Mouse (Mus musculus) hindbrain, embryonic 12.5 days (tissue): ENCODE measurements around the gene Cacna1b. TPM values are rescaled to one million over a fixed set of nuclear protein-coding genes. Genes with fewer than 3 reads are reported as not detected.

Source experiments
- ATAC-seq: fragments of 200-750 bp; cut with Nextera tagmentation; 2 replicates; pipeline ENCODE4 v1.8.0; 2017; ENCODE audit warnings: moderate TSS enrichment; ENCODE audit not compliant: low FRiP score
- H3K27ac ChIP-seq: fragments of 300-500 bp; sonication (generic); 2 replicates; pipeline ENCODE4 v1.5.1; 2016; ENCODE audit warnings: mild to moderate bottlenecking
- H3K27me3 ChIP-seq: fragments of 300-500 bp; sonication (generic); 2 replicates; pipeline ENCODE4 v1.6.1; 2016; ENCODE audit warnings: mild to moderate bottlenecking
- H3K36me3 ChIP-seq: fragments of 300-500 bp; sonication (generic); 2 replicates; pipeline ENCODE4 v1.6.1; 2016; ENCODE audit warnings: mild to moderate bottlenecking
- H3K4me1 ChIP-seq: fragments of 300-500 bp; sonication (generic); 2 replicates; pipeline ENCODE4 v1.6.1; 2016
- H3K4me2 ChIP-seq: fragments of 300-500 bp; sonication (generic); replicated peaks from 2 replicates; pipeline ENCODE4 v1.6.1; 2016; ENCODE audit warnings: mild to moderate bottlenecking
- H3K4me3 ChIP-seq: fragments of 300-500 bp; sonication (generic); 2 replicates; pipeline ENCODE4 v1.5.1; 2016; ENCODE audit warnings: mild to moderate bottlenecking
- H3K9ac ChIP-seq: fragments of 300-500 bp; sonication (generic); 2 replicates; pipeline ENCODE4 v1.6.1; 2016; ENCODE audit warnings: mild to moderate bottlenecking, moderate library complexity
- H3K9me3 ChIP-seq: fragments of 300-500 bp; sonication (generic); replicated peaks from 2 replicates; pipeline ENCODE4 v1.6.1; 2016; ENCODE audit warnings: mild to moderate bottlenecking
- WGBS: fragments of 180-500 bp; shearing (Covaris S2); methylation state at CpG from one replicate; pipeline ENCODE4 v1.1.7; 2016; 5-methylcytosine and 5-hydroxymethylcytosine counted together
- polyA plus RNA-seq: library from polyadenylated mRNA; unstranded; fragments of >200 nt; fragmentation: Nextera tagmentation; extraction: Ambion mirVana; gene quantifications from 2 replicates; pipeline ENCODE4 v1.2.1, GENCODE M21; 2016

The Cacna1b gene
- polyA plus RNA-seq = 5.6 and 6.6 TPM in 2 replicates

DNA sequence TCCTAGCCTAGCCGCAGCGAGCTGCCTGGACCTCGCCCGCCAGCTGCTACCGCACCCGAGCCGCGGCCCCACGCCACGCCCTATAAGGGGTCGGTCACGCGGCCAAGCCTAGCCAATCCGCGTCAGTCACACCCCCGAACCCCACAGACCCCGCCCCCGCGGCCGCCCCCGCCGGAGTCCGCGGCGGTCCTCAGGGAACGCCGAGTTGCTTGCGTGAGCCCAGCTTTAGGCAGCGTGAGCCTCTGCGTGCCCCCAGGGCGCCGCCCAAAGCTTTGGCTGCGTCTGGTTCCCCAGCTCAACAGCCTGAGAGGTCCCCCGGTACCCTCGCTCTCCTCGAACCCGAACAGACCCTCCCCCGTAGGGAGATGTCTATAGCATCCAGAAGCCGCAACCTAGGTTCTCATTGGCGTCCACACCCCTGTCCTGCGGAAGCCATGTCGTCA is at the start of gene Cacna1b:
Gene Cacna1b, minus strand, starts transcription at position 38 of the 443 bp plus-strand sequence.
- H3K9me3 ChIP-seq = no peaks in the 10 kb centered on the region
- under 1% methylated on average over 42 of the region's 42 CpGs for WGBS
- peaks cover 23% of the 10 kb centered on the region for H3K27me3 ChIP-seq
- H3K36me3 ChIP-seq = no peaks in the 10 kb centered on the region
- H3K27ac ChIP-seq = peak within 1 kb of the TSS; percentile 83
- peak within 1 kb of the TSS; percentile 76 for H3K9ac ChIP-seq
- H3K4me3 ChIP-seq = peak within 1 kb of the TSS; percentile 79
- H3K4me2 ChIP-seq = peak within 1 kb of the TSS; percentile 98
- peak; percentile 95 for ATAC-seq
- H3K4me1 ChIP-seq = peaks cover 16% of the 10 kb centered on the region

DNA sequence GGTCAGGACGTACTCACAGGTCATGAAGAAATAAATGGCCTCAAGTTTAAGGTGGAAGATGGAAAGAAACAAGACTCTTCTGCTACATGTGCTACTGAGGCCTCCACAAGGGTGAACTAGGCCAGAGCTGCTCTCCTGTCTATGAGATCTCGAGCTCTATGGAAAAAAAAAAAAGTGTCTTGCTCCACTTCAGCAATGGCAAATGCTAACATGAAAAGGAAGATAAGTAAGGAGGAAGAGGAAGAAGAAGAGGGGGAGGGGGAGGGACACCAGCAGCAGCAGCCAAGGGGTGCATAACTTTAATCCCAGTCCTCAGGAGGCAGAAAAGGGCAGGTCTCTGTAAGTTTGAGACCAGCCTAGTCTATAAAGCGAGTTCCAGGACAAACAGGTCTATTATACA is 46.8 kb upstream of the Cacna1b start:
- H3K4me1 ChIP-seq = no peaks in the 10 kb centered on the region
- no peaks in the 10 kb centered on the region for H3K27me3 ChIP-seq
- WGBS = 88% methylated on average over 3 of the region's 3 CpGs
- H3K9me3 ChIP-seq = no peaks in the 10 kb centered on the region
- H3K36me3 ChIP-seq = peaks cover 77% of the 10 kb centered on the region
- no peak for ATAC-seq
- no peak overlapping the region for H3K27ac ChIP-seq
- H3K9ac ChIP-seq = no peak overlapping the region
- no peak overlapping the region for H3K4me3 ChIP-seq
- no peak overlapping the region for H3K4me2 ChIP-seq

DNA sequence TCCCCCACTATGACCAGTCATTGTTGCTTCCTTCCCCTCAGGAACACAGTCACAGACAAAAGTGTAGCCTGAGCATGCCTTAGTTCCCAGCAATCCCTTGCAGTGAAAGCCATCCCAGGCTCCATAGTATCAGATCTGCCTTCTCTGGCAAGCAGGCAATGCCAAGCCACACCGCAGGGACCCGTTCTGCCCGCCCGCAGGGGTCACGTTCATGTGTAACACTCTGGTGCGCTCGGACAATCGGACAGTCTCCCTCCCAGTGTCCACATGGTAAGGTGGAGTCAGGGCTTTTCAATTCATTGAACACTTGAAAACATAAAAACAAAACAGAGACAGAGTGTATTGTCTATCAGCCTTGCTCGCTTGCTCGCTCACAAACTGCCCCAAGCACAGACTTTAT is 44.7 kb upstream of the Cacna1b start:
- Histone ChIP-seq H3K9me3 (no peaks in the 10 kb centered on the region), H3K9ac (no peak overlapping the region), H3K27ac (no peak overlapping the region), H3K36me3 (peaks cover 80% of the 10 kb centered on the region), H3K27me3 (no peaks in the 10 kb centered on the region), H3K4me1 (no peaks in the 10 kb centered on the region), H3K4me2 (no peak overlapping the region), H3K4me3 (no peak overlapping the region)
- 85% methylated on average over 10 of the region's 10 CpGs for WGBS
- ATAC-seq = no peak

GRCm38 (mm10) chr2:24807036-24807435 is 44.1 kb upstream of the Cacna1b start:
- Histone ChIP-seq H3K9ac (no peak overlapping the region), H3K36me3 (peaks cover 80% of the 10 kb centered on the region), H3K4me3 (no peak overlapping the region), H3K9me3 (no peaks in the 10 kb centered on the region), H3K27ac (no peak overlapping the region), H3K4me2 (no peak overlapping the region), H3K4me1 (no peaks in the 10 kb centered on the region), H3K27me3 (no peaks in the 10 kb centered on the region)
- no peak for ATAC-seq
- WGBS = 92% methylated on average over 3 of the region's 3 CpGs

DNA sequence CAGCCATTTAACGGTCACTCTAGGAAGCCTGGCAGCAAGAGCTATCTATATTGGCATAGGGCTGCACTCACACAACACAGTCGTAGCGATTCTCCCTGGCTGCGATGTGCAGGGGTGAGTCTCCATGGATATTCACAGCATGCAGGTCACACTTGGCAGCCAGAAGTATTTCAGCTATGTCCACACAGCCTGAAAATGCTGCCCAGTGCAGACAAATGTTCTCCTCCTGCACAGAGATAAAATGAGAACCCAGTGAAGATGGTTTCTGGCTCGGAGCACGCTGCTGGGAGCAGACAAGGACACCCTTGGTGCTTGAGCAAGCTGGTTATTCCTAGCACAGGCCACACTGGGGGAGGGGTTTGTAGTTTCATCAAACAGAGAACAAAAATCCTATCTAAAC is 43.2 kb upstream of the Cacna1b start:
- H3K4me3 ChIP-seq = no peak overlapping the region
- H3K36me3 ChIP-seq = peaks cover 87% of the 10 kb centered on the region
- H3K4me1 ChIP-seq = no peaks in the 10 kb centered on the region
- H3K27ac ChIP-seq = no peak overlapping the region
- 89% methylated on average over 6 of the region's 6 CpGs for WGBS
- H3K9me3 ChIP-seq = no peaks in the 10 kb centered on the region
- H3K4me2 ChIP-seq = no peak overlapping the region
- no peak overlapping the region for H3K9ac ChIP-seq
- ATAC-seq = no peak
- H3K27me3 ChIP-seq = no peaks in the 10 kb centered on the region

DNA sequence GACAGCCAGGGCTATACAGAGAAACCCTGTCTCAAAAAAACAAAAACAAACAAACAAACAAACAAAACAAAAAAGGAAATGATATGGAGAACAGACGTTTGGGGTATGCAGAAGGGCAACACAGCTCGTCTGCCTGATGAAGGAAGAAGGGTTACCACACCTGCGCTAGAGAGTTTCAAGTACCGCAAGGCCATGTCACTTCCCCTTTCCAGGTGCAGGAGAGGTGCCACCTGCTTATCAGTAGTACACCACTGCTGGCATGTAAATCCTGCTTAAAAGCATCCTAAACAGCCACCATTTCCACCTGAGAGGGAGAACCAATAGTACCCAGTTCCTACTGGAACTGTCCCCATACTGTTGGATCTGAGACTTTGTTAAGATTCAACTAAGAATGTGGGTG is 42.7 kb upstream of the Cacna1b start:
- Histone ChIP-seq H3K27me3 (no peaks in the 10 kb centered on the region), H3K9me3 (no peaks in the 10 kb centered on the region), H3K9ac (no peak overlapping the region), H3K4me2 (no peak overlapping the region), H3K4me1 (no peaks in the 10 kb centered on the region), H3K4me3 (no peak overlapping the region), H3K27ac (no peak overlapping the region), H3K36me3 (peaks cover 88% of the 10 kb centered on the region)
- ATAC-seq = no peak
- WGBS = 98% methylated on average over 4 of the region's 4 CpGs

- Histone ChIP-seq H3K27ac (no peak overlapping the region), H3K9me3 (no peaks in the 10 kb centered on the region), H3K4me2 (no peak overlapping the region), H3K4me3 (no peak overlapping the region), H3K4me1 (no peaks in the 10 kb centered on the region), H3K9ac (no peak overlapping the region), H3K36me3 (peaks cover 81% of the 10 kb centered on the region), H3K27me3 (no peaks in the 10 kb centered on the region)
- WGBS = 89% methylated on average over 5 of the region's 5 CpGs
- no peak for ATAC-seq
Measured at GRCm38 (mm10) chr2:24796833-24797457, 34.0 kb upstream of the Cacna1b start.

GRCm38 (mm10) chr2:24787250-24787649 is 24.3 kb upstream of the Cacna1b start:
- no peak overlapping the region for H3K9ac ChIP-seq
- H3K4me2 ChIP-seq = no peak overlapping the region
- no peaks in the 10 kb centered on the region for H3K27me3 ChIP-seq
- no peak overlapping the region for H3K4me3 ChIP-seq
- ATAC-seq = no peak
- no peaks in the 10 kb centered on the region for H3K4me1 ChIP-seq
- peaks cover 28% of the 10 kb centered on the region for H3K36me3 ChIP-seq
- no peaks in the 10 kb centered on the region for H3K9me3 ChIP-seq
- H3K27ac ChIP-seq = no peak overlapping the region
- WGBS = 50% methylated on average over 4 of the region's 4 CpGs

DNA sequence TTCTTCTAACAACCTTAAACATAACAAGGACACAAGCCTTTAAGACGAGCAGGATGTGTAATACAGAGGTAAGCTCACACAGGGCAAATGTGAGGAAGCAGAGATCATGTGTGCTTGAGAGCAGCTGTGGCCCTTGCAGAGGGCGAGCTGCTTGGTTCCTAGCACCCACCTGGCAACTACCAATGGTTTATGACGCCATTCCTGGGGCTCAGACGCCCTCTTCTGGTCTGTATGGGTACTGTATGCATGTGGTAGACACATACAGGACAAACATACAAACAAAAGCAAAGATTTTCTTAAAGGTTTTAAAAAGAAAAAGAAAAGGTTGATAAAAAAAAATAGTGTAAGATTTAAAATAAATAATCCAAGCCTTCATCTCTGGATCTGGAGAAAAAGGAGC is 18.3 kb upstream of the Cacna1b start:
- no peak for ATAC-seq
- no peaks in the 10 kb centered on the region for H3K9me3 ChIP-seq
- H3K4me1 ChIP-seq = peaks cover 7% of the 10 kb centered on the region
- no peaks in the 10 kb centered on the region for H3K27me3 ChIP-seq
- no peak overlapping the region for H3K9ac ChIP-seq
- no peak overlapping the region for H3K4me3 ChIP-seq
- WGBS = 54% methylated on average over 4 of the region's 4 CpGs
- no peaks in the 10 kb centered on the region for H3K36me3 ChIP-seq
- H3K4me2 ChIP-seq = no peak overlapping the region
- H3K27ac ChIP-seq = no peak overlapping the region

DNA sequence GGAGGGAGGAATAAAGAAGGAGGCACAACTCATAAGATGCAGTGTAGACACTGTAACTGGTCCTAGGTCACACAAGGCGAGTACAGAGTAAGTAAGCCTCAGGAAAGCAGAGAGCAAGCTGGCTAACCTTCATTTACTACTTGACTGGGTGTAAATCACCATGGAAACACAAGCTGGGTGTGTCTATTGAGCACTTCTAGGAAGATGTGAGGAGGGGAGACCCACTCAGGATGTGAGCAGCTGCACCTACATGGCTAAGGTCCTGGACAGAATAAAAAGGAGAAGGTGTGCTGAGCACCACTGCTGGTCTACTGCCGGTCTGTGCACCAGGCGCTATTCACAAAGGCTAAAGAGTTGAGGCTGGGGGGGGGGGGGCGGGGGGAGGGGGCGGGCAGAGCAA is 13.9 kb upstream of the Cacna1b start:
- Histone ChIP-seq H3K27ac (no peak overlapping the region), H3K27me3 (no peaks in the 10 kb centered on the region), H3K36me3 (no peaks in the 10 kb centered on the region), H3K9me3 (no peaks in the 10 kb centered on the region), H3K4me3 (no peak overlapping the region), H3K4me1 (peaks cover 7% of the 10 kb centered on the region), H3K9ac (no peak overlapping the region), H3K4me2 (no peak overlapping the region)
- 15% methylated on average over 4 of the region's 5 CpGs for WGBS
- ATAC-seq = no peak

DNA sequence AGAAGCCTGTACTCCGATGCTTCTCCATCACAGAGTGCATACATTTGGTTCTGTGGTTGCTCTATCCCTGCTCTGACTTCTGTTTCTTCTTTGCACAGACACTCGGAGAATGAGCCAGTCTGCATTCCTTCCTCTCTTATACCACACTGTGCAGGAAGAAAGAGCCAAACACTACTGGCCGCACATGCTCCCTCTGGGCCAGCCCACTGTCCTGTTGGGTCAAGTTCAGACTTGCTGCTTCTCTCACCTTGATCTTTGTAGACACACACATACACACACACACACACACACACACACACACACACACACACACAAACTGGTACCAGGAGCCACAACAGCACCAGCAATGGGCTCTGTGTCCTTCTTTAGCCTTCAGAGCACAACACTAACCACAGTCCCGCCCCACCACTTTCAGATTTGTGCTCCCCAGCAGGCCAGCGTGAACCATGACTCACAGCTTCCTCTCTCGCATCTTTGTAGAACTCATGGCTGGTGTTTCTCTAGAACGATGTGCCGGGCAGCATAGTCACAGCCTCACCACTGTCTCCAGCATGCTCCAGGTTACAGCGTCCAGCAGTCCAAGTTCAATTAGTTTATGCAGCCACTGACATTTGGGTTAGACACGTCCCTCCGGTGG is 13.1 kb upstream of the Cacna1b start:
- Histone ChIP-seq H3K4me1 (peaks cover 7% of the 10 kb centered on the region), H3K9ac (no peak overlapping the region), H3K27me3 (no peaks in the 10 kb centered on the region), H3K4me2 (no peak overlapping the region), H3K27ac (no peak overlapping the region), H3K4me3 (no peak overlapping the region), H3K36me3 (no peaks in the 10 kb centered on the region), H3K9me3 (no peaks in the 10 kb centered on the region)
- WGBS = 77% methylated on average over 11 of the region's 11 CpGs
- no peak for ATAC-seq

DNA sequence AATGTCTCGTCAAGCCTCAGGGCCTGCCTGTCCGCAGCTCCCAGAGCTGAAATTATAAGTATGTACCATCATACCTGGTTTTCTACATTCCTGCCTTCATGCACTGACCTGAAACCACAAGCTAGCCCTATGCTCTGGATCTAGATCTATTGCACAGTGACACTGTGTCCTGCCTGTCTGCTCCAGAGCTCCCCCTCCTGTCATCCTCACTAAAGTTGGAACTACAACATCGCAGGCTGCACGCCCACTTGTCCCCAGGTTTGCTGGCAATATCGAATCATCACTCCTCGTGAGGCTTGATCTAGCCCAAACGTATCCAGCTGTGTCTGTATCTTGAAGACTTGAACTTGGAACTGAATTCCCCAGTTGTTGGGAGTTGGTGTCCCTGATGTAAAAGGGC is 11.9 kb upstream of the Cacna1b start:
- H3K4me2 ChIP-seq = no peak overlapping the region
- H3K27me3 ChIP-seq = no peaks in the 10 kb centered on the region
- ATAC-seq = no peak
- no peaks in the 10 kb centered on the region for H3K36me3 ChIP-seq
- H3K27ac ChIP-seq = no peak overlapping the region
- no peaks in the 10 kb centered on the region for H3K9me3 ChIP-seq
- H3K9ac ChIP-seq = no peak overlapping the region
- H3K4me1 ChIP-seq = peaks cover 7% of the 10 kb centered on the region
- WGBS = 65% methylated on average over 7 of the region's 7 CpGs
- no peak overlapping the region for H3K4me3 ChIP-seq

DNA sequence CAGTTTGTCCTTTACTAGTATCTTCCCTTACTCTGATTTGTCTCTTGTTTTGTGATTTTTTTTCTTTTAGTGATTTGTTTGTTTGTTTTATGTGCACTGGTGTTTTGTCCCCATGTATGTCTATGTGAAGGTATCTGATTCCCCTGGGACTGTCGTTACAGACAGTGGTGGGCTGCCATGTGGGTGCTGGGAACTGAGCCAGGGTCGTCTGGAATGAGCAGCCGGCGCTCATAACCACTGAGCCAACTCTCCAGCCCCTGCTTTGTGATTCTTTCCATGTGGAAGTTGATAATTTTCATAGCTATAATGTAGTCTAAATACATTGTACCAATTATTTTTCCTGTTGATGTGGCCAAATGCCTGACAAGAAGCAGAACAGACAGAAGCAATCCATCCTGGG is 7.9 kb upstream of the Cacna1b start:
- 87% methylated on average over 4 of the region's 4 CpGs for WGBS
- ATAC-seq = no peak

More for the DNA sequence above, 7.9 kb upstream of the Cacna1b start:
- Histone ChIP-seq H3K36me3 (no peaks in the 10 kb centered on the region), H3K27ac (no peak overlapping the region), H3K27me3 (no peaks in the 10 kb centered on the region), H3K4me1 (no peaks in the 10 kb centered on the region), H3K4me3 (no peak overlapping the region), H3K9ac (no peak overlapping the region), H3K9me3 (no peaks in the 10 kb centered on the region), H3K4me2 (no peak overlapping the region)
